Mouse (Mus musculus) heart, postnatal 0 days (tissue): ENCODE data around the gene Zfp286. TPM values are rescaled to one million over a fixed set of nuclear protein-coding genes. Genes with fewer than 3 reads are reported as not detected.
"Not testable (repeated sequence)": the region's sequence is repeated elsewhere in the genome, so short reads cannot be mapped to it uniquely, and the experiment has no call there.

Experiments used
- ATAC-seq: fragments of 200-750 bp; cut with Nextera tagmentation; 2 replicates; pipeline ENCODE4 v1.8.0; 2017; ENCODE audit warnings: low read depth, moderate number of reproducible peaks, moderate library complexity; ENCODE audit not compliant: insufficient read depth
- DNase-seq: peaks from one replicate; pipeline ENCODE4 v3.0.0-alpha.2; 2016; ENCODE audit warnings: low spot score
- H3K27ac ChIP-seq: fragments of 300-500 bp; sonication (generic); 2 replicates; pipeline ENCODE4 v1.5.1; 2014; ENCODE audit warnings: low read depth, mild to moderate bottlenecking
- H3K27me3 ChIP-seq: fragments of 300-500 bp; sonication (generic); 2 replicates; pipeline ENCODE4 v1.6.1; 2014; ENCODE audit warnings: low read length, mixed read lengths; ENCODE audit not compliant: control insufficient read depth, insufficient read depth
- H3K36me3 ChIP-seq: fragments of 300-500 bp; sonication (generic); replicated peaks from 2 replicates; pipeline ENCODE4 v1.6.1; 2014; ENCODE audit warnings: low read length, mixed read lengths; ENCODE audit not compliant: control insufficient read depth, insufficient read depth
- H3K4me1 ChIP-seq: fragments of 300-500 bp; sonication (generic); 2 replicates; pipeline ENCODE4 v1.6.1; 2014; ENCODE audit warnings: antibody characterized with exemption; ENCODE audit not compliant: control insufficient read depth, insufficient read depth
- H3K4me2 ChIP-seq: fragments of 300-500 bp; sonication (generic); 2 replicates; pipeline ENCODE4 v1.6.1; 2014; ENCODE audit warnings: low read depth, mild to moderate bottlenecking, low read length, moderate library complexity
- H3K4me3 ChIP-seq: fragments of 300-500 bp; sonication (generic); 2 replicates; pipeline ENCODE4 v1.5.1; 2014; ENCODE audit warnings: low read depth, low read length
- H3K9ac ChIP-seq: fragments of 300-500 bp; sonication (generic); replicated peaks from 2 replicates; pipeline ENCODE4 v1.6.1; 2014; ENCODE audit warnings: low read depth, low read length, mixed read lengths
- H3K9me3 ChIP-seq: fragments of 300-500 bp; sonication (generic); replicated peaks from 2 replicates; pipeline ENCODE4 v1.6.1; 2016; ENCODE audit warnings: low read length; ENCODE audit not compliant: control insufficient read depth
- CTCF ChIP-seq: IDR thresholded peaks from 2 replicates; pipeline ENCODE4 v1.5.1; 2016; ENCODE audit warnings: antibody characterized with exemption, control low read depth, low read depth
- EP300 ChIP-seq: IDR thresholded peaks from 2 replicates; pipeline ENCODE4 v1.6.1; 2016; ENCODE audit warnings: antibody characterized with exemption, low read depth
- WGBS: fragments of 180-500 bp; shearing (Covaris S2); extraction: QIAGEN DNeasy Blood & Tissue Kit; methylation state at CpG from one replicate; pipeline ENCODE4 v1.1.7; 2014; 5-methylcytosine and 5-hydroxymethylcytosine counted together
- polyA plus RNA-seq: library from polyadenylated mRNA; unstranded; fragments of >200 nt; fragmentation: Nextera tagmentation; extraction: Ambion mirVana; gene quantifications from 2 replicates; pipeline ENCODE4 v1.2.1, GENCODE M21; 2015
- total RNA-seq: library from RNA; depleted of rRNA; stranded (reverse); fragments of >200 nt; gene quantifications from 2 replicates; pipeline ENCODE4 v1.2.3, GENCODE M21; 2014; ENCODE audit warnings: low replicate concordance

Zfp286 gene
- total and polyA plus RNA-seq, 2 experiments from 2014 or later: 2.0 to 3.5 TPM

- Histone ChIP-seq H3K4me2 (peak overlapping the region; percentile 50), H3K9me3 (no peaks in the 10 kb centered on the region), H3K27ac (no peak overlapping the region), H3K36me3 (no peaks in the 10 kb centered on the region), H3K9ac (no peak overlapping the region), H3K4me3 (peak overlapping the region; percentile 20; the same call in 1 of the 2 replicates), H3K4me1 (peaks cover 10% of the 10 kb centered on the region), H3K27me3 (no peaks in the 10 kb centered on the region; the same call in 1 of the 2 replicates)
- ATAC-seq (peak; percentile 100), DNase-seq (peak; percentile 98)
- TF ChIP-seq EP300 (no peak), CTCF (peak; percentile 94)
- 7% methylated on average over 36 of the region's 36 CpGs for WGBS
These were observed 32.7 kb downstream of the Zfp286 start for GRCm38 (mm10) chr11:62756456-62757142.

- peaks cover 4% of the 10 kb centered on the region; the same call in 1 of the 2 replicates for H3K27me3 ChIP-seq
- DNase-seq (no peak), ATAC-seq (no peak)
- H3K4me3 ChIP-seq: no peak within 1 kb of the TSS
- H3K27ac ChIP-seq: no peak within 1 kb of the TSS
- H3K4me1 ChIP-seq: peaks cover 4% of the 10 kb centered on the region; the same call in 1 of the 2 replicates
- no peaks in the 10 kb centered on the region for H3K36me3 ChIP-seq
- no peak for TF ChIP-seq EP300
- no peak for TF ChIP-seq CTCF
- H3K4me2 ChIP-seq: no peak within 1 kb of the TSS
- no peak within 1 kb of the TSS for H3K9ac ChIP-seq
- no peaks in the 10 kb centered on the region for H3K9me3 ChIP-seq
- 80% methylated on average over 8 of the region's 8 CpGs for WGBS
These were observed 36.5 kb downstream of the Zfp286 start, which contains the start of gene Gm10428 for GRCm38 (mm10) chr11:62752780-62753179. Gene Gm10428, plus strand, starts transcription at chr11:62753100.

DNA sequence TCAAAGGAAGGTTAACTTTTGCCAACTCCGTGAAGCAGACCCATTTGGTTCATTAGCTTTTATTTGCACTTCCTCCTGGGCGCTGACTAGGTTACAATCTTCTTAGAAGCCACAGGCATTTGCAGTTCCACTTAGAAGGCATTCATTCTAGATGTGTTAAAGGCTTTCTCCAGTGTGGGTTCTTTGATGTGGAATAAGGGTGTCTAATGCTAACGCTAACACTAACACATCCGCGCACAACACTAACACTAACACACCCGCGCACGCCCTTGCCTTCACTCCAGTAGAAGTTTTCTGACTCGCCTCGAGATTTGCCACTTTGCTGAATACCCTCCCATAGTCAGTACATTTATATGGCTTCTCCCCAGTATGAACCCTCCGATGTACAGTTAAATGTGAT is 37.1 kb downstream of the Zfp286 start:
- 58% methylated on average over 11 of the region's 11 CpGs for WGBS
- TF ChIP-seq CTCF (no peak), EP300 (no peak)
- Histone ChIP-seq H3K9ac (no peak overlapping the region), H3K36me3 (no peaks in the 10 kb centered on the region), H3K4me2 (no peak overlapping the region), H3K4me3 (no peak overlapping the region), H3K9me3 (no peaks in the 10 kb centered on the region), H3K4me1 (peaks cover 2% of the 10 kb centered on the region; the same call in 1 of the 2 replicates), H3K27ac (no peak overlapping the region), H3K27me3 (peaks cover 4% of the 10 kb centered on the region; the same call in 1 of the 2 replicates)
- ATAC-seq: no peak
- no peak for DNase-seq

DNA sequence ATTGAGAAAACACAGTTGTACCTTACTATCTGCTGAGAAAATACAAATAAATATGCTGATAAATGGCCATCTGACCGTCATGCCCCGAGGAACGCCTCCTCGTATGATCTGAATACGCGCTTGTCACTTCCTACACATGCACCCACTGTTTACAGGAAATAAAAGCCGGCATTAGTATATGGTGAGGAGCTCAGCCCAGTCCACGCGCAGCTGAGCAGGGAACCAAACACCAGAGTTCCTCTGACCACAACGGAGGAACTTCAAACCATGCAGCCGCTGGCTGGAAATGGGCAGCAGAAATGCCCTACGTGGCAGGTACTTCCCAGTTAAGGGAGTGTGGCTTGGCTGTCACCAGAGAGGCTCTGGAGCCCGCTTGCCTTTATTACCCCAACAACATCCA is 39.8 kb downstream of the Zfp286 start:
- not testable (repeated sequence) for H3K4me2 ChIP-seq, H3K9ac ChIP-seq, H3K36me3 ChIP-seq, H3K4me1 ChIP-seq, H3K27ac ChIP-seq, H3K27me3 ChIP-seq, H3K4me3 ChIP-seq, DNase-seq, ATAC-seq, H3K9me3 ChIP-seq
- WGBS: 81% methylated on average over 13 of the region's 13 CpGs

DNA sequence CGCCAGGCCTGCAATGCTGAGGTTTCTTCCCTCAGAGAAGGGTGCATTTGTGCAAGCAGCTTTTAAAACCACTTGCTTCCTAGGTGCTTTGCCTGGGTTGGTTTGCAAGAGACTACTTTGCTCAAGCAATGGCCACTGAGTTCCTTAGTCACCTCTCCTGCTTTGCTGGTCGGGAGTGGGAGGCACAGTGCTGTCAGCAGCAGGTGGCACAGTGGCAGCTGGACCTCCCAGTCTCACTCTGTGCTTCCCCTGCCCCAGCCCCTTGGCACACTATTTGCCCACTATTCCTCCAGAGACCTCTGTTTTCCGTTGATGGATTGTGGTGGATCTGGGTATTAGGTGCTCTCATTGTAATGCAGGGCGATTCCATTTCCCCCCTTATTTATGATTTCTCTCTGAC is 41.2 kb downstream of the Zfp286 start:
- H3K9me3 ChIP-seq: no peaks in the 10 kb centered on the region
- no peak for DNase-seq

GRCm38 (mm10) chr11:62747227-62747626 is 42.0 kb downstream of the Zfp286 start:
- no peaks in the 10 kb centered on the region for H3K4me1 ChIP-seq
- ATAC-seq (no peak), DNase-seq (no peak)
- no peak overlapping the region for H3K4me3 ChIP-seq
- H3K27ac ChIP-seq: no peak overlapping the region
- H3K9ac ChIP-seq: no peak overlapping the region
- TF ChIP-seq EP300 (no peak), CTCF (no peak)
- no peaks in the 10 kb centered on the region for H3K36me3 ChIP-seq
- 0 out of 2 replicates have a peak, but pooled peaks cover 4% of the 10 kb centered on the region for H3K27me3 ChIP-seq
- H3K9me3 ChIP-seq: no peaks in the 10 kb centered on the region
- no peak overlapping the region for H3K4me2 ChIP-seq
- 78% methylated on average over 9 of the region's 9 CpGs for WGBS

More for the DNA sequence above, 41.2 kb downstream of the Zfp286 start:
- no peak for TF ChIP-seq CTCF
- no peak for TF ChIP-seq EP300
- no peak for ATAC-seq
- H3K4me3 ChIP-seq: no peak overlapping the region
- H3K9ac ChIP-seq: no peak overlapping the region
- no peak overlapping the region for H3K27ac ChIP-seq
- 0 out of 2 replicates have a peak, but pooled peaks cover 4% of the 10 kb centered on the region for H3K27me3 ChIP-seq
- WGBS: 77% methylated on average over 4 of the region's 4 CpGs
- H3K36me3 ChIP-seq: no peaks in the 10 kb centered on the region
- no peak overlapping the region for H3K4me2 ChIP-seq
- no peaks in the 10 kb centered on the region for H3K4me1 ChIP-seq
